Mouse (Mus musculus): ENCODE results near the gene Mtx1. TPM values are rescaled to one million over a fixed set of nuclear protein-coding genes. Genes with fewer than 3 reads are reported as not detected.
"Not testable (repeated sequence)": the region's sequence is repeated elsewhere in the genome, so short reads cannot be mapped to it uniquely, and the experiment has no call there.

Gene Mtx1
- polyA plus RNA-seq, 1 experiment = 224 TPM

DNA sequence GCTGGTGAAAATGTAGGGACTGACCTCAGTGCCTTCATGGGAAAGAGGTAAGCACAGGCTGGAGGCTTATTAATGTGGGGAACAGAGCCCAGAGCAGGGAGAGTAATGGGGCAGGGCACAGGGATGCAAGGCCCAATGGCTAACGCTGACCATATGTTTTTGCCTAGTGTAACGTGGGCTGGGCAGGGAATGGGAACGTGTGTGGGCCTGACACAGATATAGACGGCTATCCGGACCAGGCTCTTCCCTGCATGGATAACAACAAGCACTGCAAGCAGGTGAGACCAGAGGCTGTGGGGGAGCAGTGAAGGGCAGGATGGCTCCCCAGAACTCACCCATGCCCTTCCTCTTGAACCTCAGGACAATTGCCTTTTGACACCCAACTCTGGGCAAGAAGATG is 5.7 kb downstream of the Mtx1 start:
- Histone ChIP-seq H3K36me3 (ENCODE audit: control insufficient read depth, insufficient read depth, low read length) (no peaks in the 10 kb centered on the region), H3K4me1 (replicated peaks; ENCODE audit: control insufficient read depth, insufficient read depth, low read length) (no peaks in the 10 kb centered on the region), H3K4me3 (ENCODE audit: control insufficient read depth, insufficient read depth, low read length) (no peak overlapping the region), H3K27me3 (ENCODE audit: control insufficient read depth, insufficient read depth, low read length) (no peaks in the 10 kb centered on the region), H3K27ac (ENCODE audit: control insufficient read depth, insufficient read depth, low read length) (no peak overlapping the region)
- no peak for TF ChIP-seq POLR2A (IDR thresholded peaks at IDR 0.05; ENCODE audit: control insufficient read depth, extremely low read depth, insufficient read depth, low read length, poor library complexity)
- TF ChIP-seq CTCF (IDR thresholded peaks at IDR 0.05; ENCODE audit: borderline replicate concordance, control insufficient read depth, extremely low read depth, insufficient read depth, low read length, poor library complexity) = no peak
- no peak for DNase-seq
- 92% methylated on average over 5 of the region's 5 CpGs for WGBS

DNA sequence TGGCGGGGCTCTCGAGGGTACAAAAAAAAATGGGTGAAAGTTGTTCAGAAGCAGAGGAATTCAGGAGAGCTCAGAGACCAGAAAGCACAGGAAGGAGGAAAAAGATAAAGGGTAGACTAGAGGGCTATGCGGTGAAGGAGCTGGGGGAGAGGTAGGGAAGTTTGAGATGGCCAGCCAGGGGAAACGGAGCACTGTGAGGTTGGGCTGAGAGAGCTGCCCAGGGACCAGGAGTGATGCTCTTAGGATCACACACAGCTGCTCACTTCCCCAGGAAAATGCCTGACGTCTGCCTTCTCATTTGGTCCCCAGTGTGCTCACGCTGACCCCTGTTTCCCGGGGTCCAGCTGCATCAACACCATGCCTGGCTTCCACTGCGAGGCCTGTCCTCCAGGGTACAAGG is 7.3 kb downstream of the Mtx1 start:
- no peaks in the 10 kb centered on the region for H3K36me3 ChIP-seq (ENCODE audit: control insufficient read depth, insufficient read depth, low read length)
- H3K4me1 ChIP-seq (replicated peaks; ENCODE audit: control insufficient read depth, insufficient read depth, low read length) = no peaks in the 10 kb centered on the region; the same call in 1 of the 2 replicates
- WGBS = 75% methylated on average over 8 of the region's 8 CpGs
- no peak for TF ChIP-seq POLR2A (IDR thresholded peaks at IDR 0.05; ENCODE audit: control insufficient read depth, extremely low read depth, insufficient read depth, low read length, poor library complexity)
- TF ChIP-seq CTCF (IDR thresholded peaks at IDR 0.05; ENCODE audit: borderline replicate concordance, control insufficient read depth, extremely low read depth, insufficient read depth, low read length, poor library complexity) = no peak
- no peaks in the 10 kb centered on the region; the same call in 1 of the 2 replicates for H3K27me3 ChIP-seq (ENCODE audit: control insufficient read depth, insufficient read depth, low read length)
- no peak overlapping the region for H3K4me3 ChIP-seq (ENCODE audit: control insufficient read depth, insufficient read depth, low read length)
- DNase-seq = no peak
- H3K27ac ChIP-seq (ENCODE audit: control insufficient read depth, insufficient read depth, low read length) = no peak overlapping the region

DNA sequence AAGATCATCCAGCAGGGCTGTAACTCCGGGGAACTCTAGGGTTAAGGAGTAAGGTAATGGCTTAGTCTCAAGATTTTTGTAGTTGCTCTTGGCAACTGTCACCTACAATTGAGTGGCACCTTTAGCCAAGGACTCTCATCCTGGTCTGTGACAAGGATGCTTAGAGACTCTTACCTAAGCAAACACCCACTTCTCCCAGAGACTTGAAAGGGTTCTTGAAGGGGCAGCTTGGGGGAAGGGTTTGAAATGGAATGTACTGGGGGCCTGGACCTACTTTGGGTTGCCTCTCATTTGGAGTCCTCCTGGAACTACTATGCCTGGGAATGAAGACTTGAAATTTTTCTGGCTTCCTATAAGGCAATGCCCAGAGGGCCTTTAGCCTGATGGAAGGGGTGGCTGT is 8.6 kb downstream of the Mtx1 start:
- DNase-seq = no peak
- Histone ChIP-seq H3K27me3 (ENCODE audit: control insufficient read depth, insufficient read depth, low read length) (no peaks in the 10 kb centered on the region; the same call in 1 of the 2 replicates), H3K4me1 (replicated peaks; ENCODE audit: control insufficient read depth, insufficient read depth, low read length) (peaks cover 3% of the 10 kb centered on the region), H3K27ac (ENCODE audit: control insufficient read depth, insufficient read depth, low read length) (no peak overlapping the region), H3K36me3 (ENCODE audit: control insufficient read depth, insufficient read depth, low read length) (no peaks in the 10 kb centered on the region), H3K4me3 (ENCODE audit: control insufficient read depth, insufficient read depth, low read length) (no peak overlapping the region)
- 92% methylated on average over 1 of the region's 1 CpGs for WGBS
- no peak for TF ChIP-seq CTCF (IDR thresholded peaks at IDR 0.05; ENCODE audit: borderline replicate concordance, control insufficient read depth, extremely low read depth, insufficient read depth, low read length, poor library complexity)
- no peak for TF ChIP-seq POLR2A (IDR thresholded peaks at IDR 0.05; ENCODE audit: control insufficient read depth, extremely low read depth, insufficient read depth, low read length, poor library complexity)

DNA sequence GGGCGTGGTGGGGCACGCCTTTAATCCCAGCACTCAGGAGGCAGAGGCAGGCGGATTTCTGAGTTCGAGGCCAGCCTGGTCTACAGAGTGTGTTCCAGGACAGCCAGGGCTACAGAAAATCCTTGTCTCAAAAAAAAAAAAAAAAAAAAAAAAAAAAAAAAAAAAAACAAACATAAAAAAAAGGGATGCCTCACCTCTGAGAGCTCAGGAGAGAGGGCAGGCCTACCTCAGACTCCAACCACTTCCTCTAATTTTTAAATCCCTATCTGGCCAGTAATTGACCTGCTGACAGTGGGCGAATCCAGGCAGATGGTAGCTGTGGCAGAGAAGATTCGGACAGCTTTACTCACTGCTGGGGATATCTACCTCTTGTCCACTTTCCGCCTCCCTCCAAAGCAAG is 10.5 kb downstream of the Mtx1 start:
- H3K36me3 ChIP-seq (ENCODE audit: control insufficient read depth, insufficient read depth, low read length); H3K4me1 ChIP-seq (replicated peaks; ENCODE audit: control insufficient read depth, insufficient read depth, low read length); DNase-seq; H3K4me3 ChIP-seq (ENCODE audit: control insufficient read depth, insufficient read depth, low read length); H3K27me3 ChIP-seq (ENCODE audit: control insufficient read depth, insufficient read depth, low read length); H3K27ac ChIP-seq (ENCODE audit: control insufficient read depth, insufficient read depth, low read length): not testable (repeated sequence)
- 76% methylated on average over 7 of the region's 7 CpGs for WGBS

DNA sequence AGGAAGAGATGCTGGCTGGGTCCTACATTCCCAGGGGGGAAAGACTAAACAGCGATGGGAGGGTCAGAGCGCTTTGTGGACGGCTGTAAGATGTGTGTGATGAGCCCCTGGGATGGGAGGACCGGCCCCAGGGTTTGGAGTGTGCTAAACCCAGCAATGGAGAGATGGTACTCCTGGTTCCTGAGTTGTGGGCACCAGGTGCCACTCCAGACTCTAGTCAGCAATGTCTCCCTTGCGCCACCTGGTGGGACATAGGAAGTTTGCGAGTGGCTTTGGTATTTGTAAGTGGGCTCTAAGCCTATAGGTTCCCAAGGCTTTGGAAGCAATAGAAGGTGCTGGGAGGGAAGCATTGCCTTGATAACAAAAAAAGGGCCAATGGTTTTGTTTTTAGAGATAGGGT is 11.0 kb downstream of the Mtx1 start:
- Histone ChIP-seq H3K4me1 (replicated peaks; ENCODE audit: control insufficient read depth, insufficient read depth, low read length) (peaks cover 3% of the 10 kb centered on the region), H3K36me3 (ENCODE audit: control insufficient read depth, insufficient read depth, low read length) (no peaks in the 10 kb centered on the region)
- peak; percentile 83 for DNase-seq

DNA sequence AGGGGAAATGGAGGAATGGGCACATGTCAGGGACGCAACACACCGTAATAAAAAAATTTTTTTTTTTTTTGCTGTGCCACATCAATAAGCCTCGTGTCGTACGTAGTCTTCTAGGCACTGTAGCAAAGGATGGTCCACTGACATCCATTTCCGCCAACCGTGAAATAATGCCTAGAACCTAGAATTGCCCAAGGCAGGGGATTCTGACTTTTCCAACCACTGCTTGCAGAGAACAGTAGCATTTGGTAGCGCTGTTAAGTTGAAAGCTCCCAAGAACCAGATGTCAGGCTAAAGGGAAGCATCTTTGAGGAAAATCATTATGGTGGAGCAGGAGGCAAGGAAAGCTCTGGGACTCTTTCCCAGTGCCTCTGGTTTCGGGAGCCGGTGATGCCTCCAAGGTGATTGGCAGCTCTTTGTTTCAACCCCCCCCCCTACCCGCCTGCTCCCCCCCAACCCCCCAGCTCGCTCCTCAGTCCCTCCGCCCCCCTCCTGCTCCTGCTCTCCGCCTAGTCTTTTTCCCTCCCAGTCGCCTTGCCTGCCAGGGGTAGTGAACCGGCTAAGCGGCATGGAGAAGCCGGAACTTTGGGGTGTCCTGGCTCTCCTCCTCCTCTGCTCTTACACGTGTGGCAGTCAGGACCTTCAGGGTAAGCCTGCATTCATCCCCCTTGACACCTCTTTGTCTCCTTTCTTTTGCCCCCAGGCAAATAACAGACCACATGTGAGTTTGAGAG is 12.0 kb downstream of the Mtx1 start, which contains the start of gene Thbs3:
Gene Thbs3, plus strand, starts transcription at position 500 of the 731 bp plus-strand sequence.
- Histone ChIP-seq H3K27me3 (ENCODE audit: control insufficient read depth, insufficient read depth, low read length) (no peaks in the 10 kb centered on the region; the same call in 1 of the 2 replicates), H3K4me3 (ENCODE audit: control insufficient read depth, insufficient read depth, low read length) (peak within 1 kb of the TSS; percentile 79), H3K4me1 (replicated peaks; ENCODE audit: control insufficient read depth, insufficient read depth, low read length) (peaks cover 3% of the 10 kb centered on the region), H3K36me3 (ENCODE audit: control insufficient read depth, insufficient read depth, low read length) (peaks cover 4% of the 10 kb centered on the region; the same call in 1 of the 2 replicates), H3K27ac (ENCODE audit: control insufficient read depth, insufficient read depth, low read length) (no peak within 1 kb of the TSS)
- no peak for TF ChIP-seq POLR2A (IDR thresholded peaks at IDR 0.05; ENCODE audit: control insufficient read depth, extremely low read depth, insufficient read depth, low read length, poor library complexity)
- TF ChIP-seq CTCF (IDR thresholded peaks at IDR 0.05; ENCODE audit: borderline replicate concordance, control insufficient read depth, extremely low read depth, insufficient read depth, low read length, poor library complexity) = no peak
- WGBS = 8% methylated on average over 19 of the region's 19 CpGs
- DNase-seq = no peak

More for the DNA sequence above, 11.0 kb downstream of the Mtx1 start:
- TF ChIP-seq CTCF (IDR thresholded peaks at IDR 0.05; ENCODE audit: borderline replicate concordance, control insufficient read depth, extremely low read depth, insufficient read depth, low read length, poor library complexity) (peak; percentile 69; the same call in 1 of the 2 replicates), POLR2A (IDR thresholded peaks at IDR 0.05; ENCODE audit: control insufficient read depth, extremely low read depth, insufficient read depth, low read length, poor library complexity) (no peak)
- no peak overlapping the region for H3K4me3 ChIP-seq (ENCODE audit: control insufficient read depth, insufficient read depth, low read length)
- under 1% methylated on average over 6 of the region's 6 CpGs for WGBS
- no peaks in the 10 kb centered on the region; the same call in 1 of the 2 replicates for H3K27me3 ChIP-seq (ENCODE audit: control insufficient read depth, insufficient read depth, low read length)
- H3K27ac ChIP-seq (ENCODE audit: control insufficient read depth, insufficient read depth, low read length) = no peak overlapping the region

All from thymus, adult 2 months (tissue).